Mouse (Mus musculus) heart, postnatal 14 days (tissue): ENCODE results near the gene Myh8. TPM values are rescaled to one million over a fixed set of nuclear protein-coding genes. Genes with fewer than 3 reads are reported as not detected.

ENCODE experiments used
- DNase-seq, 2 experiments: peaks; one replicate each; pipeline ENCODE4 v3.0.0; 2021 to 2022
- intact Hi-C: fragments of 180-260 bp; cut with DNase I; formaldehyde crosslinking; loops from one replicate; pipeline ENCODE4 v1.15.1; 2025
- long read RNA-seq, 2 experiments: library from polyadenylated mRNA; stranded (forward); transcript quantifications; one replicate each; pipeline ENCODE4 v2.0.0; 2021
- total RNA-seq, 2 experiments: library from RNA; stranded (reverse); gene quantifications; 2 replicates each; pipeline ENCODE4 v1.2.3; 2021

Gene Myh8
- under 1 TPM; 0.07 to 0.10 TPM for total RNA-seq
- long read RNA-seq, experiment 1: 0 reads
- long read RNA-seq, experiment 2: 0 reads

- peak; percentile 5 to 14 for DNase-seq
These were observed at the start of gene Myh8 for GRCm38 (mm10) chr11:67276601-67277174. Gene Myh8, plus strand, starts transcription at chr11:67277124.

GRCm38 (mm10) chr11:67228731-67229130 is 48.2 kb upstream of the Myh8 start:
- DNase-seq: no peak
- intact Hi-C loops: no loop called here

More at GRCm38 (mm10) chr11:67276601-67277174, at the start of gene Myh8:
- intact Hi-C loops: no loop called here

- intact Hi-C loops: no loop called here
- no peak for DNase-seq
These were observed 47.8 kb upstream of the Myh8 start for GRCm38 (mm10) chr11:67229166-67229565.

GRCm38 (mm10) chr11:67229946-67230345 is 47.0 kb upstream of the Myh8 start:
- intact Hi-C loops: no loop called here
- peak; percentile 7 to 13 for DNase-seq

- intact Hi-C loops: loop anchor here (2.0 kb wide), 1 partner anchor 123 kb away; no protein-coding TSS in a partner anchor
- DNase-seq: peak; percentile 21 to 66
These were observed 41.1 kb upstream of the Myh8 start for GRCm38 (mm10) chr11:67235639-67236358.

GRCm38 (mm10) chr11:67236799-67237198 is 40.1 kb upstream of the Myh8 start:
- no peak for DNase-seq
- intact Hi-C loops: loop anchor here (2.0 kb wide), 1 partner anchor 124 kb away; no protein-coding TSS in a partner anchor

- DNase-seq: no peak
- intact Hi-C loops: loop anchor here (2.0 kb wide), 1 partner anchor 125 kb away; no protein-coding TSS in a partner anchor
These were observed 39.3 kb upstream of the Myh8 start, which contains the start of gene Myh4 for GRCm38 (mm10) chr11:67237481-67238079. Gene Myh4, plus strand, starts transcription at chr11:67238029.

- DNase-seq: no peak
- intact Hi-C loops: no loop called here
These were observed 35.9 kb upstream of the Myh8 start for GRCm38 (mm10) chr11:67241051-67241450.

GRCm38 (mm10) chr11:67253691-67254090 is 23.2 kb upstream of the Myh8 start:
- intact Hi-C loops: no loop called here
- no peak for DNase-seq

GRCm38 (mm10) chr11:67257048-67257447 is 19.9 kb upstream of the Myh8 start:
- intact Hi-C loops: no loop called here
- DNase-seq: no peak

- intact Hi-C loops: no loop called here
- no peak for DNase-seq
These were observed 16.0 kb upstream of the Myh8 start for GRCm38 (mm10) chr11:67260956-67261355.

- intact Hi-C loops: no loop called here
- DNase-seq: no peak
These were observed 16.5 kb downstream of the Myh8 start for GRCm38 (mm10) chr11:67293440-67293839.

- DNase-seq: no peak
- intact Hi-C loops: no loop called here
These were observed 37.0 kb downstream of the Myh8 start for GRCm38 (mm10) chr11:67313733-67314452.

- intact Hi-C loops: no loop called here
- no peak for DNase-seq
These were observed 44.4 kb downstream of the Myh8 start, which contains the start of gene Myh13 for GRCm38 (mm10) chr11:67321358-67321757. Gene Myh13, plus strand, starts transcription at chr11:67321658.

- no peak for DNase-seq
- intact Hi-C loops: no loop called here
These were observed 49.6 kb downstream of the Myh8 start for GRCm38 (mm10) chr11:67326536-67326935.

GRCm38 (mm10) chr11:67344556-67344955 is 67.6 kb downstream of the Myh8 start:
- no peak for DNase-seq
- intact Hi-C loops: no loop called here

GRCm38 (mm10) chr11:67345186-67345855 is 68.4 kb downstream of the Myh8 start:
- intact Hi-C loops: no loop called here
- DNase-seq: no peak

- DNase-seq: no peak
- intact Hi-C loops: no loop called here
These were observed 68.9 kb downstream of the Myh8 start for GRCm38 (mm10) chr11:67345856-67346236.

- DNase-seq: peak; percentile 68 to 82
- intact Hi-C loops: loop anchor here (1.0 kb wide), 1 partner anchor 237 kb away; no protein-coding TSS in a partner anchor
These were observed 73.3 kb downstream of the Myh8 start for GRCm38 (mm10) chr11:67350153-67350768.

GRCm38 (mm10) chr11:67353011-67353410 is 76.1 kb downstream of the Myh8 start:
- DNase-seq: no peak
- intact Hi-C loops: no loop called here
